Mouse (Mus musculus) layer of hippocampus, postnatal 25 days (tissue): ENCODE data around the gene Pcbp4. TPM values are rescaled to one million over a fixed set of nuclear protein-coding genes. Genes with fewer than 3 reads are reported as not detected.
A peak's percentile ranks its signal among the peaks of the same experiment; 100 is the strongest.

ENCODE experiments used
- DNase-seq, 2 experiments: peaks; one replicate each; pipeline ENCODE4 v3.0.0; 2022; ENCODE audit warnings: mixed read lengths in 2 of 2, low spot score in 1 of 2; ENCODE audit errors: extremely low spot score in 1 of 2
- total RNA-seq, 2 experiments: library from RNA; stranded (reverse); gene quantifications; 2 replicates each; pipeline ENCODE4 v1.2.3; 2021

Gene Pcbp4
- total RNA-seq, 2 experiments from 2014 or later: 178 to 202 TPM

GRCm38 (mm10) chr9:106442680-106443079 is 10.4 kb upstream of the Pcbp4 start:
- no peak for DNase-seq

GRCm38 (mm10) chr9:106444836-106445235 is 8.3 kb upstream of the Pcbp4 start:
- no peak for DNase-seq

GRCm38 (mm10) chr9:106447348-106447747 is 5.7 kb upstream of the Pcbp4 start, which contains the start of the genes Abhd14b and Abhd14a:
Gene Abhd14b, plus strand, starts transcription at chr9:106447459.
Gene Abhd14a, minus strand, starts transcription at chr9:106447678.
- DNase-seq: peak; percentile 83 to 87

GRCm38 (mm10) chr9:106447951-106448350 is 5.1 kb upstream of the Pcbp4 start:
- no peak for DNase-seq

GRCm38 (mm10) chr9:106448498-106449031 is 4.5 kb upstream of the Pcbp4 start:
- peak; percentile 46 to 59 for DNase-seq

- no peak for DNase-seq
Measured at GRCm38 (mm10) chr9:106449947-106450346, 3.1 kb upstream of the Pcbp4 start.

GRCm38 (mm10) chr9:106450661-106451060 is 2.4 kb upstream of the Pcbp4 start:
- no peak for DNase-seq

- DNase-seq: no peak
Measured at GRCm38 (mm10) chr9:106451298-106451697, 1.8 kb upstream of the Pcbp4 start.

GRCm38 (mm10) chr9:106451899-106452298 is 1.2 kb upstream of the Pcbp4 start:
- DNase-seq: no peak

GRCm38 (mm10) chr9:106452351-106452750 is 740 bp upstream of the Pcbp4 start:
- no peak for DNase-seq

GRCm38 (mm10) chr9:106452821-106453220 is 270 bp upstream of the Pcbp4 start:
- no peak for DNase-seq

- DNase-seq: no peak
Measured at GRCm38 (mm10) chr9:106454071-106454761, 1.1 kb downstream of the Pcbp4 start.

- DNase-seq: peak in 1 of 2 experiments; percentile 49
Measured at GRCm38 (mm10) chr9:106454888-106455681, 2.0 kb downstream of the Pcbp4 start.

GRCm38 (mm10) chr9:106456325-106457162 is 3.5 kb downstream of the Pcbp4 start:
- no peak for DNase-seq

- DNase-seq: no peak
Measured at GRCm38 (mm10) chr9:106457163-106457559, 4.1 kb downstream of the Pcbp4 start.

GRCm38 (mm10) chr9:106457920-106458319 is 4.8 kb downstream of the Pcbp4 start:
- DNase-seq: no peak

- no peak for DNase-seq
Measured at GRCm38 (mm10) chr9:106459946-106460345, 6.9 kb downstream of the Pcbp4 start.

- no peak for DNase-seq
Measured at GRCm38 (mm10) chr9:106460401-106461025, 7.4 kb downstream of the Pcbp4 start.

- no peak for DNase-seq
Measured at GRCm38 (mm10) chr9:106461026-106461415, 7.9 kb downstream of the Pcbp4 start.
